Mouse (Mus musculus): ENCODE results near the gene Ubap1. TPM values are rescaled to one million over a fixed set of nuclear protein-coding genes. Genes with fewer than 3 reads are reported as not detected.

Ubap1 gene
- polyA plus RNA-seq, 1 experiment from 2014 or later, result 54.0 TPM

DNA sequence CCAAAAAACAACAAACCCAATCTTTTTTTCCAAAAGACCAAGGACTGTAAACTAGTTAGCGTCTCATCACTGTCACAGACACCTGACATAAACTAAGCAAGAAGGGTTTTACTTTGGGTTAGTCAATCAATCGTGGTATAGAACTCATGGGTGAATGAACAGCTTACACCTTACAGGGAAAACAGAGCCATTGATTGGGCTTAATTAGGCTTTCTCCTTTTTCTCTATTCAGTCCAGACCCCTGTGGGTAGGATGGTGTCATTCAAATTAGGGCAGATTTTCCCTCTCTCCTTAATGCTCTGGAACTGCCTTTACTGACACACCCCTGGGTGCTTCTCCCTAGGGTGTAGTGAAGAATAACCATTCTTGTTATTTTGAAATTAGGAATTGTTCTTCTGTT, 8.4 kb downstream of the Ubap1 start:
- no peak overlapping the region for H3K4me2 ChIP-seq (replicated peaks)
- no peak for ATAC-seq (ENCODE audit: insufficient number of reproducible peaks, low FRiP score, low TSS enrichment, low read depth)
- H3K27me3 ChIP-seq, result no peaks in the 10 kb centered on the region
- no peaks in the 10 kb centered on the region for H3K9me3 ChIP-seq (replicated peaks)
- WGBS, result 64% methylated on average over 2 of the region's 2 CpGs
- no peaks in the 10 kb centered on the region for H3K4me1 ChIP-seq
- H3K9ac ChIP-seq, result no peak overlapping the region
- H3K4me3 ChIP-seq (replicated peaks), result no peak overlapping the region
- peaks cover 8% of the 10 kb centered on the region; the same call in 1 of the 2 replicates for H3K36me3 ChIP-seq
- no peak overlapping the region for H3K27ac ChIP-seq (replicated peaks)

DNA sequence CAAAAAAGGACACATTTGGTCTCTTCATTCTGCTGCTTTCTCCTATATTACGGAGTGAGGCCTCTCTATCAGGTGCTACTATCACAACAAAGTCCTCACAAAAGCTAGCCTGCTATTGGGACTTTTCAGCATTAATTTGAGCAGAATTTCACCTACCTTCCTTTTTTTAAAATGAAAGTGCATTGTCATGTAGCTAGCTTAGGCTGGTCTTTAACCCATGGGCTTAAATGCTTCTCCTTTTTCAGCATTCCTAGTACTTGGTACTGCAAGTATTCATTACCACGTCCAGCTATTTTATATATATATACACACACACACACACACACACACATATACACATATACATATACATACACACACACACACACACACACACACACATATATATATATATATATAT, 9.9 kb downstream of the Ubap1 start:
- no peak overlapping the region for H3K4me2 ChIP-seq (replicated peaks)
- no peaks in the 10 kb centered on the region for H3K9me3 ChIP-seq (replicated peaks)
- H3K4me3 ChIP-seq (replicated peaks), result no peak overlapping the region
- WGBS, result 77% methylated on average over 2 of the region's 2 CpGs
- H3K4me1 ChIP-seq, result no peaks in the 10 kb centered on the region
- H3K9ac ChIP-seq, result no peak overlapping the region
- H3K27ac ChIP-seq (replicated peaks), result no peak overlapping the region
- H3K27me3 ChIP-seq, result no peaks in the 10 kb centered on the region
- peaks cover 3% of the 10 kb centered on the region; the same call in 1 of the 2 replicates for H3K36me3 ChIP-seq
- no peak for ATAC-seq (ENCODE audit: insufficient number of reproducible peaks, low FRiP score, low TSS enrichment, low read depth)

DNA sequence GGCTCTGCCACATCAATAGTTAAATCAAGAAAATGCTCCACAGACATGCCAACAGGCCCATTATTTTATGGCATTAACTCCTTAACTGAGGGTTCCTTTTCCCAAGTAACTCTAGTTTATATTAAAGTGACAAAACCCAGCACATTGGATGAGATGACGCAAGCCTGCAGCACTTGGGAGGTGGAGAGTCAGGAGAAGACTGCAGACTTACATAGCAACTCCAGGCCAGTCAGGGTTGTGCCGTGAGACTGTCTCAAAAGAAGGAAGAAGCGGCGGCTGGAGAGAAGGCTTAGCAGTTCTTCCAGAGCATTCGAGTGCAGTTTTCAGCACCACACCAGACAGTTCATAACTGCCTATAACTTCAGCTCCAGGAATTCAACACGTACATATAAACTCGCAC, 10.6 kb downstream of the Ubap1 start:
- Histone ChIP-seq H3K4me3 (replicated peaks) (no peak overlapping the region), H3K27me3 (no peaks in the 10 kb centered on the region), H3K27ac (replicated peaks) (no peak overlapping the region), H3K9ac (no peak overlapping the region), H3K9me3 (replicated peaks) (no peaks in the 10 kb centered on the region), H3K4me2 (replicated peaks) (no peak overlapping the region), H3K36me3 (peaks cover 3% of the 10 kb centered on the region; the same call in 1 of the 2 replicates), H3K4me1 (no peaks in the 10 kb centered on the region)
- no peak for ATAC-seq (ENCODE audit: insufficient number of reproducible peaks, low FRiP score, low TSS enrichment, low read depth)
- WGBS, result 91% methylated on average over 7 of the region's 7 CpGs

DNA sequence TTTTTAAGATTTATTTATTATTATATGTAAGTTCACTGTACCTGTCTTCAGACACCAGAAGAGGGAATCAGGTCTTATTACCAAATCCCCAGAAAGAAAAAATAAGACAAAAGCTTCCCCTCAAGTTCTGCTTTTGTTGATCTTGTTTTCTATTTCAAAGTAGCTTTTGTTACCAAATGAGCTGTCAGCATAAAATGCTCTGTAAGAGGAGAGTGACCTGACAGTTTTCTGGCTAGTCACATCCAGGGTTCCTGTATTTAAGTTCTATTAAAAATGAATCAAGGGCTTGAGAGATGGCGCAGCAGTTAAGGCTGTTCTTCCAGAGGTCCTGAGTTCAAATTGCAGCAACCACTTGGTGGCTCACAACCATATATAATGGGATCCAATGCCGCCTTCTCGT, 12.3 kb downstream of the Ubap1 start:
- no peaks in the 10 kb centered on the region for H3K4me1 ChIP-seq
- no peak overlapping the region for H3K27ac ChIP-seq (replicated peaks)
- no peak overlapping the region for H3K9ac ChIP-seq
- H3K36me3 ChIP-seq, result peaks cover 3% of the 10 kb centered on the region; the same call in 1 of the 2 replicates
- 95% methylated on average over 3 of the region's 3 CpGs for whole genome bisulfite sequencing
- H3K4me2 ChIP-seq (replicated peaks), result no peak overlapping the region
- H3K9me3 ChIP-seq (replicated peaks), result no peaks in the 10 kb centered on the region
- no peaks in the 10 kb centered on the region for H3K27me3 ChIP-seq
- no peak for ATAC-seq (ENCODE audit: insufficient number of reproducible peaks, low FRiP score, low TSS enrichment, low read depth)
- no peak overlapping the region for H3K4me3 ChIP-seq (replicated peaks)

DNA sequence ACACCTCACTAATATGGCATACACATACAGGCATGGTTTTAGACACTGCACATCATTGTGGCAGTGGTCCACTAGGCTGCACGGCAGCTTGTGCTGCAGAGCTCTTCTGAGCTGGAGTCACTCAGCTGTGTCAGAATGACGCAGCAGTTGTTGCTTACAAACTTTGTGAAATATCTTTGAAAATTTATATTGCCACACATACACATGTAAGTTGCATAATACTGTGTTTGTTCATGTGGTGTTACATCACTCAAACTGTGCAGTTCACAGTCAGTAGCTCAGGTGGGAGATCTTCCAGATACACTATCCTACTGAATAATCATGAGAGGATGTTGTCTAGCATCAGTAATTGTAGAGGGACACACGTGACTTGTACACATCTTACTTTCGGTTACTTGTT, 19.4 kb downstream of the Ubap1 start:
- no peak for ATAC-seq (ENCODE audit: insufficient number of reproducible peaks, low FRiP score, low TSS enrichment, low read depth)
- H3K4me3 ChIP-seq (replicated peaks), result no peak overlapping the region
- WGBS, result 83% methylated on average over 4 of the region's 4 CpGs
- H3K9me3 ChIP-seq (replicated peaks), result no peaks in the 10 kb centered on the region
- H3K9ac ChIP-seq, result no peak overlapping the region
- H3K27me3 ChIP-seq, result no peaks in the 10 kb centered on the region
- H3K27ac ChIP-seq (replicated peaks), result no peak overlapping the region
- no peak overlapping the region for H3K4me2 ChIP-seq (replicated peaks)
- no peaks in the 10 kb centered on the region for H3K4me1 ChIP-seq
- peaks cover 32% of the 10 kb centered on the region for H3K36me3 ChIP-seq

DNA sequence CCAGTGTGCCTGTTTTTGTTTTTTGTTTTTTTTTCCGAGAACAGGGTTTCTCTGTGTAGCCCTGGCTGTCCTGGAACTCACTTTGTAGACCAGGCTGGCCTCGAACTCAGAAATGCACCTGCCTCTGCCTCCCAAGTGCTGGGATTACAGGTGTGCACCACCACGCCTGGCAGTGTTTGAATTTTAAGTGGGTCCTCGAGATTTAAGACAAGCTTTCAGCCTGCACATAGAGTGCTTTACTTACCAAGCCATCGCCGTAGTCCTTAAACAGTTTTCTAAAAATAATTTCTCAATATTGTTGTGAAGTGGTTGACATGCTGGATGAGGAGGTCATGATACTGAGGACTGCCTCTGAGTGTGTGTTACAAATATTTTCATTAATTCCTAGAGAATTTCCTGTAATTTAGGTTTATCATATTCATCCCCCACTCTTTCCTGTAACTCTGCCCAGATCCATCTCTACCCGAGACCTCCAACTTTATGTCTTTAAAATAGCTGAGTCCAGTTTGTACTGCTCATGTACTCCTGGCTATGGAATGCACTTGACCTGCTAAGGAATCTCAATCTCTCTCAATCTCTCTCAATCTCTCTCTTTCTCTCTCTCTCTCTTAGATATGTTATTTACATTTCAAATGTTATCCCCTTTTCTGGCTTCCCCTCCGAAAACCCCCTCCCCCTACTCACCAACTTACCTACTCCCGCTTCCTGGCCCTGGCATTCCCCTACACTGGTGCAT, 21.1 kb downstream of the Ubap1 start:
- Histone ChIP-seq H3K4me3 (replicated peaks) (no peak overlapping the region), H3K9me3 (replicated peaks) (no peaks in the 10 kb centered on the region), H3K27ac (replicated peaks) (no peak overlapping the region), H3K36me3 (peaks cover 34% of the 10 kb centered on the region), H3K4me2 (replicated peaks) (no peak overlapping the region), H3K27me3 (no peaks in the 10 kb centered on the region), H3K4me1 (no peaks in the 10 kb centered on the region), H3K9ac (no peak overlapping the region)
- ATAC-seq (ENCODE audit: insufficient number of reproducible peaks, low FRiP score, low TSS enrichment, low read depth), result no peak
- WGBS, result 87% methylated on average over 9 of the region's 9 CpGs

DNA sequence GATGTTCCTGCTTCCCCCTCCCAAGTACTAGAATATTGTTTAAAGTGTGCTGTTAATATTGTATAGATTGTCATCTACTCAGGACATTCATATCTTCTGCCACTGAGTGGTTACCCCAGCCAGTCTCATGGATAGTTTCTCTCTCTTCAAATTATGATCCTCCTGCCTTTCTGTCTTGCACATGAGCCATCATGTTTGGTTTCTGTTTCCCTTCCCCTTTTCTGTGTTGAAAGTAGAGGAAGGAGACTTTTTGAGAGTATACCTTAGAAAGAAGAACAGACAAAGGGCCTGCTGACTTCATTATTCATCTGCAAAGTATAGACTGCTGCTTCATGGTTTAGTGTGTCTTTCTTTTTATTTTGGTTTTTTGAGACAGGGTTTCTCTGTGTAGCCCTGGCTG, 28.8 kb downstream of the Ubap1 start:
- H3K27ac ChIP-seq (replicated peaks), result no peak overlapping the region
- no peak overlapping the region for H3K9ac ChIP-seq
- peaks cover 71% of the 10 kb centered on the region for H3K36me3 ChIP-seq
- no peak overlapping the region for H3K4me3 ChIP-seq (replicated peaks)
- H3K4me2 ChIP-seq (replicated peaks), result no peak overlapping the region
- H3K27me3 ChIP-seq, result no peaks in the 10 kb centered on the region
- H3K4me1 ChIP-seq, result no peaks in the 10 kb centered on the region
- no peak for ATAC-seq (ENCODE audit: insufficient number of reproducible peaks, low FRiP score, low TSS enrichment, low read depth)
- H3K9me3 ChIP-seq (replicated peaks), result no peaks in the 10 kb centered on the region

DNA sequence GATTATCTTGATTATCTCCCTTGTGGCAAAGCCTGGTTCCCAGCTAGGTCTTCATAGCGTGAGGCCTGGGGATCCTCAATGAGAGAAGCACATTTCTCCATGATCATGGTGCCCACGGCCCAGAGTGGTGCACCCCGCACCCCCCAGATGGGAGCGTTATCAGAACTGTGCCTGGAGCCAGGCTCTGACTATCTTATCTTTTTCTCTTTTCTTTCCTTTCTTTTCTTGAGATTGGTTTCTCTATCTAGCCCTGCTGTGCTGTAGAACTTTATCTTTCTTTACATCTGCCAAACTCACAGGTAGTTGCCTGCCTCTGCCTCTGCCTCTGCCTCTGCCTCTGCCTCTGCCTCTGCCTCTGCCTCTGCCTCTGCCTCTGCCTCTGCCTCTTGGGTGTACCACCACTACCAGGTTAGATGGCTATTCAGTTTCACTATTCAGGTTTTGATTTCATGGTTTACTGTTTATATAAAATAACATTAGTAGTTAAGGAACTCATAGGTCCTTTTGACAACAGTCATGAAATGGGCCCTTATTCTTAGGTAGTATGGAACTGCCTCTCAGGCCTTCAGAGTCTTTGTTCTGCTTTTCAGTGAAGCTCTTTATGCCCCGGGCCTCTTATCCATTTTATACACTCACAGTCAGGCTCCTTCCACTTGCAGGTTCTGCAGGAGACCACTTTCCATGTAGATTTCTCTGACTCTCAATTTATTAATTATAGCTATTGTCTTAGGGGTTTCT, 32.6 kb downstream of the Ubap1 start:
- Histone ChIP-seq H3K9me3 (replicated peaks) (no peaks in the 10 kb centered on the region), H3K27ac (replicated peaks) (no peak overlapping the region), H3K36me3 (peaks cover 70% of the 10 kb centered on the region), H3K4me3 (replicated peaks) (no peak overlapping the region), H3K27me3 (no peaks in the 10 kb centered on the region), H3K9ac (no peak overlapping the region), H3K4me2 (replicated peaks) (no peak overlapping the region), H3K4me1 (0 out of 2 replicates have a peak, but pooled peaks cover 1% of the 10 kb centered on the region)
- 93% methylated on average over 5 of the region's 5 CpGs for WGBS
- ATAC-seq (ENCODE audit: insufficient number of reproducible peaks, low FRiP score, low TSS enrichment, low read depth), result no peak

DNA sequence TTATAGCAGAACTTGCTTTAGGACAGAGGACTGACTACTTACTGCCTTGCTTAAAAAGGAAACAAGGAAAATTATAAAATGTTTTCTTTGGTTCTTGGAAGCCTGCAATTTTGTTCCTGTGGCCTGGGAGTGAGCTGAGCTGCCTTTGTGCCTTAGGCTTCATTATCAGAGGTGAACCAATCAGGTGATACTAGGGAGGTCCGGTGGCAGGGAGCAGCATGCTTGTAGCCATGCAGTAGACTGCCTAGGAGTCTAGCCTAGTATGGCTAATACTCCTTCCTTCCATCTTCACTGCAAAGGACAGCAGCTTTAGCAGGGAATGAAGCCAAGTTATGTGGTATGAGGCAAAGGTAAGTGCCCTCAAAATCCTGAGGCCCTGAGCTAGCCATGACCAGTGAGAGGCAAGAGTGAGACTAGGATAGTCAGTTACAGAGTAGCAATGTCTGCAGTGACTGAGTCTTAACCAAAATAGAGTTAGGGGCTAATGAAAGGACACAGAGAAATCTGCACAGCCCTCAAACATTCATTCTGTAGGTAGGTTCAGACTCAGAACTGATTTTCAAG, 37.7 kb downstream of the Ubap1 start:
- no peak overlapping the region for H3K4me3 ChIP-seq (replicated peaks)
- 52% methylated on average over 1 of the region's 1 CpGs for WGBS
- H3K9me3 ChIP-seq (replicated peaks), result no peaks in the 10 kb centered on the region
- no peak overlapping the region for H3K27ac ChIP-seq (replicated peaks)
- no peaks in the 10 kb centered on the region for H3K27me3 ChIP-seq
- peaks cover 61% of the 10 kb centered on the region for H3K36me3 ChIP-seq
- 0 out of 2 replicates have a peak, but pooled peaks cover 2% of the 10 kb centered on the region for H3K4me1 ChIP-seq
- no peak for ATAC-seq (ENCODE audit: insufficient number of reproducible peaks, low FRiP score, low TSS enrichment, low read depth)
- no peak overlapping the region for H3K4me2 ChIP-seq (replicated peaks)
- no peak overlapping the region for H3K9ac ChIP-seq

DNA sequence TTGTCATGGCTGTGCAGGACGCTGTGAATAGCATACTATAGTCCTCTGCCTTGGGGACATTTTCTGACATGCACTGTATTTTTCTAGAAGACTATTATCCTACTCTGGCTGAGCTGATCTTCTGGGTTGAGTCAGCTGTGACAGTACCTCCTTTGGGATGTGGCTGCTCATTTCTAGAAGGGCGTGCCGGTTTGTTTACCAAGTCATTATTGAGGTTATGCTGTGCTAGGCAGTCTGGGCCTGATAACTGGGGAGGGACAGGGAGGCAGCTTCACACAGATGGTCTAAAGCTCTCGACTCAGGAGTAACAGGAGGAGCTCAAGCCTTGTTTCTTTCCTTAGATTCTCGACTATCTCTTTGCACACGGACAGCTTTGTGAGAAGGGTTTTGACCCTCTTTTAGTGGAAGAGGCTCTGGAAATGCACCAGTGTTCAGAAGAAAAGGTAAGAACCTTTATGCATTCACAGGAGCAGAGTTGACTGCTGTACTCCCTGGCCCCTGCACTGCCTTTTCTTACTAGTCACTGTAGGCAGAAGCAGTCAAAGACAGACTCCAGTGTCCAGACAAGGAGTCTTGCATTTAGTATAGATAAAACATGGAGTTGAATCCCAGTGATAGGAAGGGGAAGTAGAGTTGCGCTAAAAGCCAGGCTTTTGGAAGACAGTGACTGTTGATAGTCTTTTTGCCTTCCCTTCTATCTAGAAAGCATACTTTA, 39.1 kb downstream of the Ubap1 start:
- Histone ChIP-seq H3K9me3 (replicated peaks) (no peaks in the 10 kb centered on the region), H3K4me2 (replicated peaks) (no peak overlapping the region), H3K36me3 (peaks cover 66% of the 10 kb centered on the region), H3K9ac (no peak overlapping the region), H3K4me1 (0 out of 2 replicates have a peak, but pooled peaks cover 2% of the 10 kb centered on the region), H3K27ac (replicated peaks) (no peak overlapping the region), H3K27me3 (no peaks in the 10 kb centered on the region), H3K4me3 (replicated peaks) (no peak overlapping the region)
- WGBS, result 76% methylated on average over 7 of the region's 7 CpGs
- no peak for ATAC-seq (ENCODE audit: insufficient number of reproducible peaks, low FRiP score, low TSS enrichment, low read depth)

DNA sequence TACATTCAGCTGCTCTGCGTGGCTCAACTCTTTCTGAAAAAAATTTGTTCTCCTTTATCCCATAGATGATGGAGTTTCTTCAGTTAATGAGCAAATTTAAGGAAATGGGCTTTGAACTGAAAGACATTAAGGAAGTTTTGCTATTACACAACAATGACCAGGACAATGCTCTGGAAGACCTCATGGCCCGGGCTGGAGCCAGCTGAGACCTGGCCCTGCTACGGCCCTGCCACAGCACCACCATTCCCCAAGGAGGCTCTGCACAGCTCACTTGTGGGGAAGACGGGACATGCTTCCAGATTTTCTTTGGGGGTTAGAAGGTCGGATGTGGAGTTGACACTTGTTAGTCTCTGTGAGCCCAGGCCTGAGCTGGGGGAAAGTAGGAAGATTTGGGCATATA, 39.8 kb downstream of the Ubap1 start:
- H3K4me2 ChIP-seq (replicated peaks), result no peak overlapping the region
- no peak for ATAC-seq (ENCODE audit: insufficient number of reproducible peaks, low FRiP score, low TSS enrichment, low read depth)
- no peak overlapping the region for H3K4me3 ChIP-seq (replicated peaks)
- no peaks in the 10 kb centered on the region for H3K27me3 ChIP-seq
- 0 out of 2 replicates have a peak, but pooled peaks cover 2% of the 10 kb centered on the region for H3K4me1 ChIP-seq
- peaks cover 66% of the 10 kb centered on the region for H3K36me3 ChIP-seq
- no peaks in the 10 kb centered on the region for H3K9me3 ChIP-seq (replicated peaks)
- 76% methylated on average over 5 of the region's 5 CpGs for WGBS
- H3K9ac ChIP-seq, result no peak overlapping the region
- no peak overlapping the region for H3K27ac ChIP-seq (replicated peaks)
